Mouse (Mus musculus) neural tube, embryonic 11.5 days (tissue): Measurements from ENCODE around the gene Ccdc162. TPM values are rescaled to one million over a fixed set of nuclear protein-coding genes. Genes with fewer than 3 reads are reported as not detected.

Experiments used
- ATAC-seq: fragments of 200-750 bp; cut with Nextera tagmentation; 2 replicates; pipeline ENCODE4 v1.8.0; 2017; ENCODE audit warnings: moderate number of reproducible peaks, mild to moderate bottlenecking, moderate TSS enrichment, moderate library complexity; ENCODE audit not compliant: insufficient read depth, low FRiP score, low TSS enrichment
- DNase-seq: peaks from one replicate; pipeline ENCODE4 v3.0.0-alpha.2; 2015; ENCODE audit warnings: low spot score
- H3K27ac ChIP-seq: fragments of 300-500 bp; sonication (generic); 2 replicates; pipeline ENCODE4 v1.5.1; 2014; ENCODE audit warnings: low read depth, mild to moderate bottlenecking, low read length
- H3K27me3 ChIP-seq: fragments of 300-500 bp; sonication (generic); 2 replicates; pipeline ENCODE4 v1.6.1; 2014; ENCODE audit warnings: mild to moderate bottlenecking, low read length, mixed read lengths; ENCODE audit not compliant: control insufficient read depth, insufficient read depth
- H3K36me3 ChIP-seq: fragments of 300-500 bp; sonication (generic); 2 replicates; pipeline ENCODE4 v1.6.1; 2014; ENCODE audit warnings: mild to moderate bottlenecking, low read length, moderate library complexity, mixed read lengths; ENCODE audit not compliant: control insufficient read depth, insufficient read depth
- H3K4me1 ChIP-seq: fragments of 300-500 bp; sonication (generic); 2 replicates; pipeline ENCODE4 v1.6.1; 2014; ENCODE audit warnings: low read length, mixed read lengths; ENCODE audit not compliant: control insufficient read depth, insufficient read depth
- H3K4me2 ChIP-seq: fragments of 300-500 bp; sonication (generic); 2 replicates; pipeline ENCODE4 v1.6.1; 2014; ENCODE audit warnings: low read depth, mild to moderate bottlenecking, moderate library complexity
- H3K4me3 ChIP-seq: fragments of 300-500 bp; sonication (generic); 2 replicates; pipeline ENCODE4 v1.5.1; 2014; ENCODE audit warnings: low read depth, low read length
- H3K9ac ChIP-seq: fragments of 300-500 bp; sonication (generic); 2 replicates; pipeline ENCODE4 v1.6.1; 2014; ENCODE audit warnings: mild to moderate bottlenecking, low read length
- H3K9me3 ChIP-seq: fragments of 300-500 bp; sonication (generic); 2 replicates; pipeline ENCODE4 v1.6.1; 2016; ENCODE audit warnings: low read length; ENCODE audit not compliant: control insufficient read depth
- WGBS: fragments of 180-500 bp; shearing (Covaris S2); extraction: QIAGEN DNeasy Blood & Tissue Kit; methylation state at CpG from one replicate; pipeline ENCODE4 v1.1.7; 2014; 5-methylcytosine and 5-hydroxymethylcytosine counted together
- polyA plus RNA-seq: library from polyadenylated mRNA; unstranded; fragments of >200 nt; fragmentation: Nextera tagmentation; extraction: Ambion mirVana; gene quantifications from 2 replicates; pipeline ENCODE4 v1.2.1, GENCODE M21; 2014

Gene Ccdc162
- polyA plus RNA-seq, 1 experiment from 2014 or later: 0.28 TPM

- Histone ChIP-seq H3K4me3 (no peak overlapping the region), H3K4me1 (no peaks in the 10 kb centered on the region), H3K36me3 (no peaks in the 10 kb centered on the region), H3K27me3 (no peaks in the 10 kb centered on the region), H3K27ac (no peak overlapping the region), H3K4me2 (no peak overlapping the region), H3K9me3 (no peaks in the 10 kb centered on the region), H3K9ac (no peak overlapping the region)
- 92% methylated on average over 1 of the region's 1 CpGs for WGBS
- ATAC-seq (no peak), DNase-seq (no peak)
Observed at GRCm38 (mm10) chr10:41602667-41603066, 113.8 kb downstream of the Ccdc162 start.

- Histone ChIP-seq H3K36me3 (no peaks in the 10 kb centered on the region), H3K4me1 (no peaks in the 10 kb centered on the region), H3K27me3 (no peaks in the 10 kb centered on the region), H3K9ac (no peak overlapping the region), H3K4me2 (no peak overlapping the region), H3K27ac (no peak overlapping the region), H3K4me3 (no peak overlapping the region), H3K9me3 (no peaks in the 10 kb centered on the region)
- ATAC-seq: no peak
- DNase-seq: no peak
- WGBS: 85% methylated on average over 7 of the region's 7 CpGs
Observed at GRCm38 (mm10) chr10:41601898-41602545, 114.4 kb downstream of the Ccdc162 start.

DNA sequence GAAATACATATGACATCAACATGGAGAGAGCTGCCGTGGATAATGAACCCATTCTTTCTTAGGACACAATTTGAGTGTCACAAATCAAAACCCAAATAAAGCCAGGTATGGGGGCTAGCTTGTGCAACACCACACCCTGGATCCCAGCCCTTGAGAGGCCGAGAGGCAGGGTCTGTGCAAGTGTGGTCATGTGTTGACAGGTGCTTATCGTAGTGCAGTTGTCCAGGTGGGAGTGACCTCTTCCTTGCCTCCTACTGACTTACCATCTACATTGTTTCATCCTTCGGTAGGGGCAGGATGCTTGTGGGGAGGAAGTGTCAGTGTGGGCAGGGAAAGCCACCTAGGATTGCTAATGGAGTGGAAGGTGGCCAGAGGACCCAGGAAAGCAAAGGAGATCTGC is 115.1 kb downstream of the Ccdc162 start:
- DNase-seq (no peak), ATAC-seq (no peak)
- Histone ChIP-seq H3K36me3 (no peaks in the 10 kb centered on the region), H3K4me2 (no peak overlapping the region), H3K9me3 (no peaks in the 10 kb centered on the region), H3K27me3 (no peaks in the 10 kb centered on the region), H3K27ac (no peak overlapping the region), H3K4me1 (no peaks in the 10 kb centered on the region), H3K9ac (no peak overlapping the region), H3K4me3 (no peak overlapping the region)
- 76% methylated on average over 4 of the region's 4 CpGs for WGBS

GRCm38 (mm10) chr10:41599051-41599450 is 117.4 kb downstream of the Ccdc162 start:
- H3K9ac ChIP-seq: no peak overlapping the region
- no peaks in the 10 kb centered on the region for H3K9me3 ChIP-seq
- no peak overlapping the region for H3K4me2 ChIP-seq
- no peak overlapping the region for H3K4me3 ChIP-seq
- DNase-seq (no peak), ATAC-seq (no peak)
- no peaks in the 10 kb centered on the region for H3K4me1 ChIP-seq
- no peaks in the 10 kb centered on the region for H3K27me3 ChIP-seq
- H3K27ac ChIP-seq: no peak overlapping the region
- WGBS: 83% methylated on average over 9 of the region's 9 CpGs
- no peaks in the 10 kb centered on the region for H3K36me3 ChIP-seq

DNA sequence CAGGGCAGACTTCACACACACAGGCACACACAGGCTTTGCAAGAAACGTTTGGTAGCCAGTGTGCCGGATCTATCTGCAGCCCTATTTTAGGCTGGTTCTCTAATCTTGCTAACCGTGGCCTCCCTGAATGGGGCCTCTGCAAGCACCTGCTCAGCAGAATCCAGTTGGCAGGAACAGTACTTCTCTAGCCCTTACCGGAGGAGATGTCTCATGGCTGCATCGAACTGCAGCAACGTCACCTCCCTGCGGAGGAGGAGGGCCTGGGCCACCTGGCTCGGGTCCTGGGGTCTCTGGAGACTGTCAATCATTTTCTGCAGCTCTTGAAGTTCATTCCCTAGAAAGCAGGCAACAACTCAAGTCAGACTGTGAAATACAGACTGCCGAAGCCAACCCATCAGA is 118.2 kb downstream of the Ccdc162 start:
- no peak overlapping the region for H3K4me2 ChIP-seq
- no peaks in the 10 kb centered on the region for H3K9me3 ChIP-seq
- ATAC-seq (no peak), DNase-seq (no peak)
- no peaks in the 10 kb centered on the region for H3K4me1 ChIP-seq
- H3K9ac ChIP-seq: no peak overlapping the region
- H3K27ac ChIP-seq: no peak overlapping the region
- H3K4me3 ChIP-seq: no peak overlapping the region
- 68% methylated on average over 9 of the region's 9 CpGs for WGBS
- no peaks in the 10 kb centered on the region for H3K27me3 ChIP-seq
- no peaks in the 10 kb centered on the region for H3K36me3 ChIP-seq

GRCm38 (mm10) chr10:41595550-41595949 is 120.9 kb downstream of the Ccdc162 start:
- no peak for DNase-seq
- H3K4me1 ChIP-seq: no peaks in the 10 kb centered on the region
- H3K4me2 ChIP-seq: no peak overlapping the region
- 79% methylated on average over 3 of the region's 3 CpGs for WGBS
- no peaks in the 10 kb centered on the region for H3K36me3 ChIP-seq
- H3K4me3 ChIP-seq: no peak overlapping the region
- no peaks in the 10 kb centered on the region for H3K9me3 ChIP-seq
- no peaks in the 10 kb centered on the region for H3K27me3 ChIP-seq
- H3K9ac ChIP-seq: no peak overlapping the region
- ATAC-seq: no peak
- no peak overlapping the region for H3K27ac ChIP-seq

- Histone ChIP-seq H3K9ac (no peak overlapping the region), H3K4me3 (no peak overlapping the region), H3K27me3 (no peaks in the 10 kb centered on the region), H3K4me1 (no peaks in the 10 kb centered on the region), H3K4me2 (no peak overlapping the region), H3K9me3 (no peaks in the 10 kb centered on the region), H3K36me3 (no peaks in the 10 kb centered on the region), H3K27ac (no peak overlapping the region)
- 80% methylated on average over 2 of the region's 2 CpGs for WGBS
- DNase-seq: no peak
- ATAC-seq: no peak
Observed at GRCm38 (mm10) chr10:41594957-41595356, 121.5 kb downstream of the Ccdc162 start.

GRCm38 (mm10) chr10:41594433-41594832 is 122.0 kb downstream of the Ccdc162 start:
- no peaks in the 10 kb centered on the region for H3K9me3 ChIP-seq
- no peak overlapping the region for H3K9ac ChIP-seq
- DNase-seq: no peak
- H3K27ac ChIP-seq: no peak overlapping the region
- 87% methylated on average over 8 of the region's 8 CpGs for WGBS
- H3K4me2 ChIP-seq: no peak overlapping the region
- no peak overlapping the region for H3K4me3 ChIP-seq
- ATAC-seq: no peak
- H3K27me3 ChIP-seq: no peaks in the 10 kb centered on the region
- H3K36me3 ChIP-seq: no peaks in the 10 kb centered on the region
- no peaks in the 10 kb centered on the region for H3K4me1 ChIP-seq

DNA sequence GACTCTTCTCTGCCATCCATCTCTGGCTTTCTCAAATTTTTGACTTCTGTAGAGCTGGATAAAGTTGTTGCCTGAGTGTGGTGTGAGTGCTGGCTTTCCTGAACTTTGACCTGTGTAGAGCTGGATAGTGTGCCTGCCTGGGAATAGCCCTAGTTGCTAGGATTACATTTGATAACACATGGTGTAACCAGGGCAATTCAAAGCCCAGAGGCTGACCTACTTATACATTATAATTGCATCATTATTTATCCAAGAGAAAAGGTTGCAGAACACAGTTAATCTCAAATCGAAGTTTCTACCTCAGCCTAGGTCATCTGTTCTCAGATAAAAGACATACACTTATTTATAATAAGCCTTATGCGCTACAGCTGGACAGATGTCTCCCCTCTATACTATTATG is 127.8 kb downstream of the Ccdc162 start:
- H3K4me1 ChIP-seq: no peaks in the 10 kb centered on the region
- no peak for ATAC-seq
- H3K27me3 ChIP-seq: no peaks in the 10 kb centered on the region
- H3K9me3 ChIP-seq: no peaks in the 10 kb centered on the region
- H3K27ac ChIP-seq: no peak overlapping the region
- no peak overlapping the region for H3K4me2 ChIP-seq
- H3K9ac ChIP-seq: no peak overlapping the region
- no peak for DNase-seq
- no peak overlapping the region for H3K4me3 ChIP-seq
- 93% methylated on average over 2 of the region's 2 CpGs for WGBS
- H3K36me3 ChIP-seq: no peaks in the 10 kb centered on the region
